Mouse (Mus musculus) ES-E14 (cell line): Measurements from ENCODE around the gene Slc4a4. TPM values are rescaled to one million over a fixed set of nuclear protein-coding genes. Genes with fewer than 3 reads are reported as not detected.

Experiments used
- DNase-seq: peaks from one replicate; pipeline ENCODE4 v3.0.0-alpha.2; 2013; ENCODE audit warnings: low read depth, low spot score
- H3K27ac ChIP-seq: 2 replicates; pipeline ENCODE4 v1.5.1; 2012; ENCODE audit warnings: low read depth, mild to moderate bottlenecking, low read length, moderate library complexity, mixed read lengths; ENCODE audit not compliant: poor library complexity, insufficient read depth, severe bottlenecking
- H3K36me3 ChIP-seq: 2 replicates; pipeline ENCODE4 v1.6.1; 2012; ENCODE audit warnings: mild to moderate bottlenecking, low read length, moderate library complexity, mixed read lengths; ENCODE audit not compliant: control insufficient read depth, poor library complexity, insufficient read depth, severe bottlenecking
- H3K4me1 ChIP-seq, 2 experiments: fragments of 150-350 bp in 1 of 2; sonication (generic) in 1 of 2; 2 replicates each; pipeline ENCODE4 v1.6.1; 2012; ENCODE audit warnings: low read length in 2 of 2, mild to moderate bottlenecking in 1 of 2, mixed read lengths in 1 of 2; ENCODE audit not compliant: control insufficient read depth in 2 of 2, insufficient read depth in 2 of 2, poor library complexity in 1 of 2
- H3K4me3 ChIP-seq, 2 experiments: fragments of 150-350 bp in 1 of 2; sonication (generic) in 1 of 2; 2 replicates each; pipeline ENCODE4 v1.5.1; 2012; ENCODE audit warnings: low read length in 2 of 2, low read depth in 1 of 2, mild to moderate bottlenecking in 1 of 2, mixed read lengths in 1 of 2; ENCODE audit not compliant: insufficient read depth in 1 of 2, poor library complexity in 1 of 2, severe bottlenecking in 1 of 2
- H3K9ac ChIP-seq: 2 replicates; pipeline ENCODE4 v1.6.1; 2012; ENCODE audit warnings: low read depth, mild to moderate bottlenecking, low read length, mixed read lengths; ENCODE audit not compliant: poor library complexity, insufficient read depth, severe bottlenecking
- H3K9me3 ChIP-seq: fragments of 150-350 bp; sonication (generic); 2 replicates; pipeline ENCODE4 v1.6.1; 2012; ENCODE audit warnings: low read depth, mild to moderate bottlenecking, low read length; ENCODE audit not compliant: control insufficient read depth, insufficient read depth
- CHD2 ChIP-seq: IDR thresholded peaks from 2 replicates; pipeline ENCODE4 v1.6.1; 2014; ENCODE audit warnings: mild to moderate bottlenecking, low read depth, low read length, inconsistent platforms
- HCFC1 ChIP-seq: IDR thresholded peaks from 2 replicates; pipeline ENCODE4 v1.6.1; 2012; ENCODE audit warnings: low read length, inconsistent platforms, borderline replicate concordance; ENCODE audit not compliant: insufficient read depth
- MAFK ChIP-seq: IDR thresholded peaks from 2 replicates; pipeline ENCODE4 v1.6.1; 2014; ENCODE audit warnings: mild to moderate bottlenecking, low read depth, low read length, inconsistent platforms; ENCODE audit not compliant: insufficient read depth
- ZC3H11A ChIP-seq: IDR thresholded peaks from 2 replicates; pipeline ENCODE4 v1.6.1; 2012; ENCODE audit warnings: low read depth, mild to moderate bottlenecking, inconsistent platforms, low read length, borderline replicate concordance
- ZNF384 ChIP-seq: IDR thresholded peaks from 2 replicates; pipeline ENCODE4 v1.6.1; 2012; ENCODE audit warnings: low read depth, low read length, inconsistent platforms
- in situ Hi-C, 2 experiments: fragments of 600-800 bp; cut with MboI; formaldehyde crosslinking; loops; one replicate each; pipeline ENCODE4 v1.15.1; 2025; ENCODE audit warnings: low sequenced_read_pairs in 2 of 2, inconsistent platforms in 1 of 2; ENCODE audit not compliant: unreplicated experiment in 2 of 2
- total RNA-seq: library from RNA; depleted of rRNA; stranded (reverse); fragments of 300-350 nt; gene quantifications from 2 replicates; pipeline ENCODE4 v1.2.3, GENCODE M21; 2012

The Slc4a4 gene
- total RNA-seq, 1 experiment = 2.5 TPM

- H3K4me1 ChIP-seq = no peaks in the 10 kb centered on the region
- in situ Hi-C loops = no loop called here
- no peaks in the 10 kb centered on the region for H3K36me3 ChIP-seq
- TF ChIP-seq ZNF384 (no peak), CHD2 (no peak), HCFC1 (no peak)
- no peak for DNase-seq
- no peaks in the 10 kb centered on the region for H3K9me3 ChIP-seq
- H3K27ac ChIP-seq = no peak overlapping the region
- H3K9ac ChIP-seq = no peak overlapping the region
- no peak overlapping the region for H3K4me3 ChIP-seq
These were observed 72.8 kb downstream of the Slc4a4 start for GRCm38 (mm10) chr5:88959412-88959811.

GRCm38 (mm10) chr5:88960342-88961105 is 73.9 kb downstream of the Slc4a4 start:
- Histone ChIP-seq H3K9ac (no peak overlapping the region), H3K36me3 (no peaks in the 10 kb centered on the region), H3K9me3 (no peaks in the 10 kb centered on the region), H3K27ac (no peak overlapping the region), H3K4me3 (no peak overlapping the region), H3K4me1 (no peaks in the 10 kb centered on the region)
- in situ Hi-C loops = no loop called here
- TF ChIP-seq CHD2 (no peak), ZC3H11A (no peak), HCFC1 (no peak), MAFK (no peak), ZNF384 (no peak)
- no peak for DNase-seq

GRCm38 (mm10) chr5:88961351-88961761 is 74.7 kb downstream of the Slc4a4 start:
- DNase-seq = no peak
- H3K4me3 ChIP-seq = no peak overlapping the region
- in situ Hi-C loops = no loop called here

GRCm38 (mm10) chr5:88964685-88965290 is 78.2 kb downstream of the Slc4a4 start:
- Histone ChIP-seq H3K36me3 (no peaks in the 10 kb centered on the region), H3K9me3 (no peaks in the 10 kb centered on the region), H3K4me1 (no peaks in the 10 kb centered on the region), H3K9ac (no peak overlapping the region), H3K4me3 (no peak overlapping the region), H3K27ac (no peak overlapping the region)
- in situ Hi-C loops = no loop called here
- TF ChIP-seq CHD2 = no peak
- TF ChIP-seq MAFK = no peak
- no peak for TF ChIP-seq ZNF384
- no peak for TF ChIP-seq ZC3H11A
- no peak for TF ChIP-seq HCFC1
- DNase-seq = no peak

More at GRCm38 (mm10) chr5:88961351-88961761, 74.7 kb downstream of the Slc4a4 start:
- Histone ChIP-seq H3K27ac (no peak overlapping the region), H3K36me3 (no peaks in the 10 kb centered on the region), H3K9ac (no peak overlapping the region), H3K9me3 (no peaks in the 10 kb centered on the region), H3K4me1 (no peaks in the 10 kb centered on the region)
- TF ChIP-seq CHD2 (no peak), HCFC1 (no peak), ZNF384 (no peak), ZC3H11A (no peak), MAFK (no peak)
